Mouse (Mus musculus) heart, adult 11 months (tissue): ENCODE data around the gene Ssc5d.

Source experiments
- DNase-seq: peaks from one replicate; pipeline ENCODE4 v3.0.0; 2022

The Ssc5d gene

DNA sequence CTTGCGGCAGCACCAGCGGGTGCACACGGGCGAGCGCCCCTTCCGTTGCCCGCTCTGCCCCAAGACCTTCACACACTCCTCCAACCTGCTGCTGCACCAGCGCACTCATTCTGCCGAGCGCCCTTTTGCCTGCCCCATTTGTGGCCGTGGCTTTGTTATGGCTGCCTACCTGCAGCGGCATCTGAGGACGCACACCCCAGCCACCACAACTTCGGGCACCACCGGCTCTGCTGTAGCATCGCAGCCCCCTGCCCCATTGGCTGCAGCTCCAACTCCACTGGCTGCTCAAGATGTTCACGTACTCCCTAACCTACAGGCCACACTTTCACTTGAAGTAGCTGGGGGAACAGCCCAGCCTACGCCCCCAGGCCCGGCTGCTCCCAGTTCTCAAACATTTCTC, 5.1 kb upstream of the Ssc5d start:
- no peak for DNase-seq

DNA sequence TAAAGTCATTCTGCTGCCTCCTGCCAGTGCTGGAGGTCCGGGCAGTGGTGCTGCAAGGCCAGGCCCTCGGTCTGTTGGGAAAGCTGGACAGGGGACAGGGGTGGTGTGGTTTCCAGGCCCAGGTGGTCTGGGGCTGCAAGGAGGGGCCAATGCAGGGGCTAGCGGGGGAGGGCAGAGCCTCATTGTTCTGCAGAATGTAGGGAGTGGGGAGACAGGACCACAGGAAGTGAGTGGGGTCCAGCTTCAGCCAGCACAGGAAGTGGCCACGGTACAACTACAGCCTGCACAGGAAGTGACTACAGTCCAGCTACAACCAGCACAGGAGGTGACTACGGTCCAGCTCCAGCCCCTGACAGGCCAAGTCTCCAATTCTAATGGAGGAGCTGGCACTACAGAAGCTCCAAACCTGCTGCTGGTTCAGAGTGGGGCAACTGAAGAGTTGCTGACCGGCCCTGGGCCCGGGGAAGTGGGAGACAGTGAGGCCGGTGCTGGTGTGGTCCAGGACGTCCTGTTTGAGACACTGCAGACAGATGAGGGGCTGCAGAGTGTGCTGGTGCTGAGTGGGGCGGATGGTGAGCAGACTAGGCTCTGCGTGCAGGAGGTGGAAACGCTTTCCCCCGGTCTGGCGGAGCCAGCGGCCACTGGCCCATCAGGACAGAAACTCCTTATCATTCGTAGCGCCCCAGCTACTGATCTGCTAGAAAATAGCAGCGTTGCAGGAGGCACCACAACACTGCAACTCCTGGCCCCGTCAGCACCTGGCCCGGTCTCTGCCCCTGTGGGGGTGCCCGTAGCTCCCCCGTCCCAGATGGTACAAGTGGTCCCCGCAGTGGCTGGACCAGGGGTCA, 4.4 kb upstream of the Ssc5d start:
- peak; percentile 96 for DNase-seq

DNA sequence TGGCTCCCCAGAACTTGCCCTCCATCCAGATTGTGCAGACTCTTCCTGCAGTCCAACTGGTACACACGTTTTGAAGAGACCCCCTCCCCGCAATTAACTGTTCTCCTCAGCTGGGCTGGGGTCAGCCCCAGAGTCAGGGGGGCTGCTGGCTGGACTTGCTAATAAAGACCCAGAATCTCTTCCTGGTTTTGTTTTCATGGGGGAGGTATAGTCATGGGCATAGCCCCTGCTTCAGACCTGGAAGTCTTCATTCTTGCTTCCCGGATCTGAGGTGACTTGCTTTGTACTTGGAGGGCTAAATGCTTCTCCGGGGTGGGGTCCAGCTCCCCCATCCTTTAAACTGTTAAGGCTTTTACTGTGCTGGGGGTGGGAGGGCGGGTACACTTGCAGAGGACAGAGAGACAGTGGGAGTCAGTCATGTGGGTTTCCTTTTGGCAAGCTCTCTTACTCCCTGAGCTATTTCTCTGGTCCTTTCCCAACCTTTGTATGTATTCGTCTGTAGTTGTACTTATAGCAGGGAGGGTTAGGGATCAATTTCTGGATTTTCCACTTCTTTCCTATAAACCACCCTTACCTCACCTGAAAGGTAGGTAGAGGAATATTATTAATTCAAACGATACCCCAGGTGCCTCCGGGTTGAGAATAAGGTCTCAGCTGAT, 3.6 kb upstream of the Ssc5d start, which contains the start of gene Nat14:
Gene Nat14, plus strand, starts transcription at position 205 of the 659 bp plus-strand sequence.
- peak; percentile 92 for DNase-seq

DNA sequence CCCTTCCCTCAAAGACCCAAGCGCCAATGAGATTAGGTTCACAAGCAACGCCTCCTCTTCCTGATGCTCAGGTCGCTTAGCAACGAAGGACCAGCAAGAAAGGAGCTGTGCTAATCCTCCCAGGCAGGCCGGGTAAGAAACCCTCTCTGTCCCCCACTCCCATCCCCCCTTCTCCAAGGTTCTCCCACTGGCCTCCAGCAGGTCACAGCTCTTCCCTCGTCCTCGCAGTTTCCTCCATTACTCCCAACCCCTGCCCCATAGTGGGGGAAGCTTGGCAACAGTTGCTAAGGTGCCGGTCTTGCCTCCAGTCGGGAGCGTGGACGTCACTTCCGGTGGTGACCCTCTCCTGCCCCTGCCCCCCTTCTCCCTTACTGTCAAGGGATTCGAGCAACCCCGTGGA, 3.1 kb upstream of the Ssc5d start:
- peak; percentile 98 for DNase-seq

DNA sequence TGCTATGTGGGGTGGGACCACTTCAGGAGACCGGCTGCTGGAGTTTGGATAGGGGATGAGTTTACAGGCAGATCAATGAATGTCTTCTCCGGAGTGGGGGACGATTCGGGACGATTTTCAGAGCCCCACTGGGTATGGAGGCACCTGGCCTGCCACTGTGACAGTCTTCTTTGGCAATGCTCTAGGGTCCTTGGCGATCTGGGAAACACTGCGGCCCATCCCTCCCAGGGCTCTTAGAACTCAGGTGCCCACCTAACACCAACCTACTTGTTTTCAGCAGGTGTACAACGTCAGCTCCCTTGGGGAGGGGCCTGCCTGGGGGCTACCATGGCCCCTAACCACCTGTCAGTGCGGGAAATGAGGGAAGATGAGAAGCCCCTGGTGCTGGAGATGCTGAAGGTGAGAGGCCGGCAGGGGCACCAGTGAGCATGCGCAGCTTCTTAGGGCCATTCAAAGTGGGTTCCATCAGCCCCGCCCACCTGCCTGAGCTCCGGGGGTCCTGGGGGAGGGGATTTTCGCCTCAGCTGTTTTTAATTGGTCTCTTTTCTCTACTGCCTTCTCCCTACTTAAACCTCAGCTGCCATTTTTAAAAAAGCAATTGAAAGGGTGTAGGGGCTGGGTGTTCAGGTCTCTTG, 2.5 kb upstream of the Ssc5d start:
- peak; percentile 96 for DNase-seq

DNA sequence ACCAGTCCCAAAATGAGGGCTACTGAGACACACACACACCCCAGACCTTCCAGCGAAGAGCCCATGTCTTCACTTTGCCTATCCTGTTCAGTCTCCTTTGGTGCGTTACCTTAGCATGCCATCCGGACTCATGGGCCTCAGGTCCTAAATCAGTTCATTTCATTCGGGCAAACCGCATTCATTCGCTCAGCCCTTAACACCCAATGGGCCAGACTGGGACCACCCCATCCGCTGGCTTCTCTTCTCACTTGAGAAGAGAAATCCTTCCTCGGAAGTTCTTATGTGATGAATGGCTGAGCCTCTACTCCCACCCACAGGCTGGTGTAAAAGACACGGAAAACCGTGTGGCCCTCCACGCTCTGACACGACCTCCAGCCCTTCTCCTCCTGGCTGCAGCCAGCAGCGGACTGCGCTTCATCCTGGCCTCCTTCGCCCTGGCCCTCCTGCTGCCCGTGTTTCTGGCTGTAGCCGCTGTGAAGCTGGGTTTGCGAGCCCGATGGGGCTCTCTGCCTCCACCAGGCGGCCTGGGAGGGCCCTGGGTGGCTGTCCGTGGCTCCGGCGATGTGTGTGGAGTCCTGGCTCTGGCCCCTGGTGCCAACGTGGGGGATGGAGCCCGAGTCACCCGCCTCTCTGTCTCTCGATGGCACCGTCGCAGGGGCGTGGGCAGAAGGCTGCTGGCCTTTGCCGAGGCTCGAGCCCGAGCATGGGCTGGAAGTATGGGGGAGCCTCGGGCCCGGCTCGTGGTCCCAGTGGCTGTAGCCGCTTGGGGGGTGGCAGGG, 1.8 kb upstream of the Ssc5d start:
- peak; percentile 97 for DNase-seq

DNA sequence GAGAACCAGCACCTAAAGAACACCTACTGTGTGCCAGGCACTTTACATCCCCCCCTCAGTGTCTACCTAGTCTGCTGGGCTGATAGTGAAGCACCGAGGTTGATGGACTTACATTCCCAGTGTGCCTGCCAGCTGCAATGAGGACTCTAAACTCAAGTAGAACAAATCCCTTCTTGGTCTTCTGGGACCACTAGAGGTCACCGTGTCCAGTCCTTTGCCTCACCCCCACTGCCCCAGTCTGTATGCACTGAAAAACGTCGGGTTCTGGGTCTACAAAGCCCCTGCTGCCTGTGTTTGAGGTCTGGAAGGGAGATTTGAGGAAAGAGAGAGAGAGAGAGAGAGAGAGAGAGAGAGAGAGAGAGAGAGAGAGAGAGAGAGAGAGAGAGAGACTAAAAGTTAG, 1.1 kb upstream of the Ssc5d start:
- no peak for DNase-seq

DNA sequence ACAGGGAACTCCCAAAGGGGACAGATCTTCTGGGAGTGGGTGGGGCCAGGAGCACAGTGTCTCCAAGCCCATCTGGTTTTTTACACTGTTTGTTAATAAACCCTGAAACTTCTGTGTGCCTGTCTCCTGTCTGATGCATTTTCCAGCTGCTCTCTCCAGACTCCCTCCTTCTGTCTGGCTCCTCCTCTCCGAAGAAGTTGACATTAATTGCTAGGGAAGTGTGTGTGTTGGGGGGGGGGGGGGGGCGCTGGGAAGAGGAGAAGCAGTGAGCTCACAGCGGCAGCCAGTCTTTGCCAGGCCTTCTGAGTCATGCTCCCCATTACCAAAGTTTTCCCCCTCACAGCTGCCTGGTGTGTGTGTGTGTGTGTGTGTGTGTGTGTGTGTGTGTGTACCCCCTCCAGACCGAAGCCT, 689 bp upstream of the Ssc5d start:
- DNase-seq = peak; percentile 98

DNA sequence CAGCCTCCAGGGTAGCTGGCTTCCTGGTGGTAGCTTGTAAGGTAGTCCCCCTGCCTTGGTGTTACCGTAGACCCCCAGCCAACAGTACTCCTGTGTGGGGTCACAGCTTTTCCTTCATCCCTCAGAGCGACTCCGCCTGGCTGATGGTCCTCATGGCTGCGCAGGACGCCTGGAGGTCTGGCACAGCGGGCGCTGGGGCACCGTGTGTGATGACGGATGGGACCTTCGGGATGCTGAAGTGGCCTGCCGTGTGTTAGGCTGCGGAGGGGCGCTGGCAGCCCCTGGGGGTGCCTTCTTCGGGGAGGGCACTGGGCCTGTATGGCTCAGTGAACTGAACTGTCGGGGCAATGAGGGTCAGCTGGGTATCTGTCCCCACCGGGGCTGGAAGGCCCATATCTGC, 1.3 kb downstream of the Ssc5d start:
- peak; percentile 93 for DNase-seq

DNA sequence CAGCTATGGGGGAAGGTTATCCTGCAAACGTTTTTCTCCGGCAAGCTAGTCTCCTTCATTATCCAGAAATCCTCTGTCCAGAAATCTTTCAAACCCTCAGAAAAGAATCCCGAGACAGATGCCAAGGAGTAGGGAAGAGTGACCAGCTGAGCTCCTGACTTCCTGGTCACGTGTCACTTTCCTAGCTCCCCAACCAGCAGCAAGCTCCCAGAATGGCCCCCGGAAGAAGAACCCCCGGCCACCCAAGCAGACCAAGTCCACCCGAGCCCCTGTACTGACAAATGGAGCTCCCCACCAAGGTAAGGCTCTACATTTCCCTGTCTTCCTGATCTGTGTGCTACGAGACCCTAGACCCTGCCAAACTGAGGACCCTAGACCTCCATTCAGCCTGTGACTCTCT, 2.1 kb downstream of the Ssc5d start:
- peak; percentile 94 for DNase-seq

DNA sequence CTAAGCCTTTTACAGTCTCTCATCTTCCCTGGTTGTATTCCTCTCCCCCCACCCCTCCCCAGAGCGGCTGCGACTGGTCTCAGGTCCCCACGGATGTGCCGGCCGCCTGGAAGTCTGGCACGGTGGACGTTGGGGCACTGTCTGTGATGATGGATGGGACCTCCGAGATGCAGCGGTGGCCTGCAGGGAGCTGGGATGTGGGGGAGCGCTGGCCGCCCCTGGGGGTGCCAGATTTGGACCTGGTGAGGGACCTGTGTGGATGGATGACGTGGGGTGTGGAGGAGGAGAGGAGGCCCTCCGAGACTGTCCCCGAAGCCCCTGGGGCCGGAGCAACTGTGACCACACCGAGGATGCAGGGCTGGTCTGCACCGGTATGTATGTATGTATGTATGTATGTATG, 2.7 kb downstream of the Ssc5d start:
- DNase-seq = peak; percentile 94

DNA sequence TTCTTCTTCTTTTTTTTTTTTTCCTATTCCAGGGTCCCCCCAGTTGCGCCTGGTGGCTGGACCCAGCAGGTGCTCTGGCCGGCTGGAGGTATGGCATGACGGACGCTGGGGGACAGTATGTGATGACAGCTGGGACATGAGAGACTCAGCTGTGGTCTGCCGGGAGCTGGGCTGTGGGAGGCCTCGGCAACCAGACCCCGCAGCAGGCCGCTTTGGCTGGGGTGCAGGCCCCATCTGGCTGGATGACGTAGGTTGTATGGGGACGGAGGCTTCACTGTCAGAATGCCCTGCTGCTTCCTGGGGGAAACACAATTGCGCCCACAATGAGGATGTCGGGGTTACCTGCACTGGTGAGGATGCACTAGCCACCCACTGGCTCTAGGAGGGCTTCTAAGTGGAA, 7.5 kb downstream of the Ssc5d start:
- no peak for DNase-seq

DNA sequence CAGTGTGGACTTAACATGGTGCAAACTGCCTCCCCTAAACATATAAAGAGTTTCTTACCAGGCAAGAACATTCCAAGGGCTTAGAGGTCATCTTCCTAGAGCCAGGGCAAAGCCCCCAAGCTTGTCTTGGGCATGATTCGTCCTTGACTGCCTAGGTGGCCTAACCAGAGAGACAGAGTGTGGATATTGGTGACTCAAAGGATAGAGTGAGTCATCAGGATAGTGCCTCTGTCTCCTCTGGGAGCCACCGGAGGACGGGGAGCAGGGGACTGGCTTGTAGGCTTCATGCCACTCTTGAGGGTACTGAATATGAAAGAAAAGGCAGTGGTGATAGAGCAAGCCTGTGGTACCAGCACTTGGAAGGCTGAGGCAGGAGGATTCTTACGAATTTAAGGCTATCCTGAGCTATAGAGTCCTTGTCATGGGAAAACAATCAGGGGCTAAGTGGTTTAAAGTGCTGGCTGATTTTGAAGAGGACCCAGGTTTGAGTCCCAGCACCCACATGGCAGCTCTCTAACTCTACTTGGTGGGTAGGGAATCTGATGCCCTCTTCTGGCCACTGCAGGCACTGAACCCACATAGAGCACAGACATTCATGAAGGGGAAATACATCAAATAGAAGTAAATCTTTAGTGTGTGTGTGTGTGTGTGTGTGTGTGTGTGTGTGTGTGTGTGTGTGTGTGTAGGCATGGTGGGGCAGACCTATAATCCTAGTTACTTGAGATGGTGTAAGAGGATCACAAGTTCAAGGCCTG, 8.8 kb downstream of the Ssc5d start:
- no peak for DNase-seq

DNA sequence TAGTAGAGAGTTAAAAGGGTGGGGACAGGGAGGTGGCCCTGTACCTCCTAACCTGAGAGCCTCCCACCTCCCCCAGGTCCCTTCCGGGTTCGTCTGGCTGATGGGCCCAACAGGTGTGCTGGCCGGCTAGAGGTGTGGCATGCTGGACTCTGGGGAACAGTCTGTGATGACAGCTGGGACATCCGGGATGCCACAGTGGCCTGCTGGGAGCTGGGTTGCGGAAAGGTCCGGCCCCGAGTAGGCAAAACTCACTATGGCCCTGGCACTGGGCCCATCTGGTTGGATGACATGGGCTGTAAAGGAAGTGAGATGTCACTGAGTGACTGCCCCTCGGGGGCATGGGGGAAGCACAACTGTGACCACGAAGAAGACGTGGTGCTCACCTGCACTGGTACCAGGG, 11.2 kb downstream of the Ssc5d start:
- peak; percentile 86 for DNase-seq

DNA sequence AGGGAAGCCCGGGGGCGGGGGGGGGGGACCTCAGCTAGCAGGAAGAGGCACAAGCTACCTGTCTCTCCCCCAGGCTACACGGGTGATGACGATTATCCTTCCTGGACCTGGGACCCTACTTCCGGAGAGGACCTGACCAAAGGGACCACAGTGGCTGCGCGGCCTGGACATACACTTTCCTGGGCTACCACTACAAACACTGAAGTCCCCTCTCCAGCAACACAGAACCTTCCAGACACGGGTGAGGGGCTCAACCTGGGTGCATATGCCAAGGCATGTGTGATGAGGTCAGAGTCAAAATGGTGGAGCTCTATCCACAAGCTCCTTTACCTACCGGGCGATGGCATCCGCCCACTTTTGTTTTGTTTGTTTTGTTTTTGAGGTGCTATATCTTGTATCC, 11.8 kb downstream of the Ssc5d start:
- DNase-seq = peak; percentile 90

DNA sequence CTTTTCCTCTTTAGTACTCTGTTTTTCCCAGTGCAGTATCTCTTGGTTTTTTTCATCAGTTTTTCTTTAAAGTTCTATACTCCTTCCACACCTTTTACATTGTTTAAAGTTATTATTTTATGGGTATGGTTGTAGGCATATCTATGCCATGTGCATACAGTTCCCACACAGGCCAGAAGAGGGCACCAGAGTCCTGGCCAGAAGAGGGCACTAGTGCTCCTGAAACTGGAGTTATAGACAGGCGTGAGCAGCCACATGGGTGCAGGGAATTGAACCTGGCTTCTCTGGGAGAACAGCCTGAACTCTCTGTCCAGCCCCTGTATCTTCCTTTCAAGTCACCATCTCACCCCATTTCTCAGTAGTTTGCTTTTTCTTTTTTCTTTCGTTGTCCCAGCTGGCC, 12.9 kb downstream of the Ssc5d start:
- peak; percentile 94 for DNase-seq

DNA sequence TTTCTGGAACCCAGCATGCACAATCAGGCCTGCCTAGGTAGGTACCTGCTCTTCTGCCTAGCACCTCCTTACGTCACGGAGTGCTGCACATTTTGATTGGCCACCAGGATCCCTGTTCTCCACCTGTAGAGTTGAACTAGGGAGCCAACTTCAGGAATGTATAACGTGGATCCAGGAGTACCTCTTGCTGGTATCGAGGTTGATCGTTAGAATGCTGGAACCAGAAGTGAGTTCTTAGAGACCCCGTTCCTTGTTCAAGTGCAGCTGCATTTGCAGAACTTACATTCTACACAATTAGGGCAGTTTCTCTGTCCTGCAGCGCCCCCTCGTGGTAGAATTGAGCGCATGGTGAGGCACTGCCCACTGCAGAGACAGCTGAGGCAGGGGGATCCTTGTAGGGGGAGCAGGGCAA, 14.5 kb downstream of the Ssc5d start:
- peak; percentile 97 for DNase-seq

DNA sequence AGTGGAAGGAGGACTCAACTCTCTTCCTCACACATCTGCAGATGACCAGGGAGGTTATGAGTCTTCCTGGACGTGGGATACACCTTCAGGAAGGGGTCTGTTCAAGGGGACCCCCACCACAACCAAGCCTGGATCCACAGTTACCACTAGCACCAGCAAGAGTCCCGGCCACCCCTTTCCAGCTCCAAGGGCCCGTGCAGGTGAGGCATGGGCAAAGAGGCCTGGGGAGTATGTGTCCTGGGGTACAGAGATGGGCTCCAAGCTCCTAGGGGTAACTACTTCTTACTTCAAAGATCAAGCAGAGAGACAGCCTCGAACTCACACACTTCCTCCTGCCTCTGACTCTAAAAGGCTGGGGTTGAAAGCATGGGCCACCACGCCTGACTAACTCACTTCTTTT, 17.1 kb downstream of the Ssc5d start:
- peak; percentile 93 for DNase-seq

DNA sequence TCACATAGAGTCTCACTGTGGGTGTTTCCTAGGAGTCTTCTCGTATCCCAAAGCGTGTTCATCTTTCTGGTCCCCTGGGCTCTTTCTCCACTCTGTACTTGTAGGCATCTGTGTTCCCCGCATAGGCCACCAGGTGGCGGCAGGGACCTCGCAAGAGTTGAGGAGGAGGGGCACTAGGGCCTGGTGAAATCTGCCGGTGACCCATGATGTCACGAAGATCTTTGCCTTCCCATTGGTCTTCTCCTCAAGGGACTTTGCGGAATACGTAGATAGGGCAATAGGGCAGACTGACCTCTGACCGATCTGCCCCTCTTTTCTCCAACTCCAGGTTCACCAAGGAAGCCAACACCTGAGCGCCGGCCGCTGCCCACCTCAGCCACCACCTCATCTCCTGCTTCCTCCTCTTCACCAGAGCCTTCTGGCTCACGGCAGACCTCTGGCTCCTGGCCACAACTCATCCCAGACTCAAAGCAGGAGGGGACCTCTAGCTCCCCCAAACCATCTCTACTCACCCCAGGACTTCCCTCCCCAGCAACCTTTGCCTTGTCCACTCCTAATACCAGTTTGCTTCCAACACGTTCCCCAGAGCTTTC, 17.7 kb downstream of the Ssc5d start:
- peak; percentile 99 for DNase-seq

DNA sequence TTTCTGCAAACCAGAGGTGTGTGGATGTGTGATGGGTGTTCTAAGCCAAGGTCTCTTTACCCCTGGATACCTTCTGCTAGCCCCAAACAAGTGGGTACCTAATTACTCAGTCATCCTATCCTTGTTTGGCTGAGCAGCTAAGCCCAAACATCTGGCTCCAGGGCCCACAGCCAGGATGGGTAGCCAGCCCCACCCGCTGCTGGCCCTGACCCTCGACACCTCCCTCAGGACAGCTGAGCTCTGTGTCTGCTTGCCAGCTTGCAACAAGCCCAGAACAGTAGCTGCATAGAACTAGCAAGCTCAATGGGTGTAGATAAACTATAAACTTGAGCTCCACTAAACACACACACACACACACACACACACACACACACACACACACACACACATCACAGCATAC, 22.3 kb downstream of the Ssc5d start:
- DNase-seq = peak; percentile 98

DNA sequence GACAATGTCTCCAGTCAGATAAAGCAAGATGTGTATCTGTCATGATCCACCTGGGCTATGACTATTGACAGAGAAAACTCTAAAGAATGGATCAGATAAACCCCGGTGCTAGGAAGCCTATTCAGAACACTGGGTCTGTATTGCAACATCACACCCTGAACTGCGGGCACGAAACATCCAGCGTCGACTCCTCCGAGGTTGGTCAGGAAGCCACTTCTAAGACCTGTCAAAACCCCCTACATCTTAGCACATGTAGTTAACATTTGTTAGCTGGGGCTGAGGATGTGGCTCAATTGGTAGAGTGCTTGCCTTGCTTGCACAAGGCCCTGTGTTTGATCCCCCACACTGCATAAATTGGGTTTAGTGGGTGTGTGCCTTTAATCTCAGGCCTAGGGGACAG, 22.8 kb downstream of the Ssc5d start:
- no peak for DNase-seq
